Mouse (Mus musculus): ENCODE measurements at regions not wholly inside any gene's neighbourhood (a gene's known extent, or its start where the extent isn't known, plus 50 kb on each side); places are given as distances from the start of the nearest gene placed in this dataset.

GRCm38 (mm10) chr10:8037986-8038631, 82.1 kb upstream of the Tab2 start:
- 23% methylated on average over 5 of the region's 5 CpGs for WGBS (ENCODE audit: insufficient replicate concordance)
- Histone ChIP-seq H3K36me3 (ENCODE audit: control insufficient read depth, insufficient read depth) (no peaks in the 10 kb centered on the region), H3K27me3 (ENCODE audit: control insufficient read depth, insufficient read depth, low read depth, low read length) (no peaks in the 10 kb centered on the region), H3K4me3 (ENCODE audit: low read depth, low read length) (no peak overlapping the region), H3K9ac (ENCODE audit: low read depth, low read length) (no peak overlapping the region), H3K4me1 (ENCODE audit: control insufficient read depth, low read depth, low read length) (no peaks in the 10 kb centered on the region), H3K9me3 (replicated peaks; ENCODE audit: control insufficient read depth, low read length) (no peaks in the 10 kb centered on the region), H3K27ac (ENCODE audit: low read length) (no peak overlapping the region), H3K4me2 (ENCODE audit: low read depth, low read length) (peak overlapping the region; percentile 5; the same call in 1 of the 2 replicates)
- ATAC-seq (ENCODE audit: low read depth), result peak; percentile 72

GRCm38 (mm10) chr10:8036293-8036692, 80.3 kb upstream of the Tab2 start:
- 65% methylated on average over 4 of the region's 4 CpGs for WGBS (ENCODE audit: insufficient replicate concordance)
- Histone ChIP-seq H3K9ac (ENCODE audit: low read depth, low read length) (no peak overlapping the region), H3K9me3 (replicated peaks; ENCODE audit: control insufficient read depth, low read length) (no peaks in the 10 kb centered on the region), H3K27ac (ENCODE audit: low read length) (no peak overlapping the region), H3K4me3 (ENCODE audit: low read depth, low read length) (no peak overlapping the region), H3K4me1 (ENCODE audit: control insufficient read depth, low read depth, low read length) (no peaks in the 10 kb centered on the region), H3K27me3 (ENCODE audit: control insufficient read depth, insufficient read depth, low read depth, low read length) (no peaks in the 10 kb centered on the region), H3K4me2 (ENCODE audit: low read depth, low read length) (no peak overlapping the region), H3K36me3 (ENCODE audit: control insufficient read depth, insufficient read depth) (no peaks in the 10 kb centered on the region)
- ATAC-seq (ENCODE audit: low read depth), result no peak

GRCm38 (mm10) chr10:8035310-8035709, 79.3 kb upstream of the Tab2 start:
- ATAC-seq (ENCODE audit: low read depth), result no peak
- Histone ChIP-seq H3K4me3 (ENCODE audit: low read depth, low read length) (no peak overlapping the region), H3K36me3 (ENCODE audit: control insufficient read depth, insufficient read depth) (no peaks in the 10 kb centered on the region), H3K27ac (ENCODE audit: low read length) (no peak overlapping the region), H3K27me3 (ENCODE audit: control insufficient read depth, insufficient read depth, low read depth, low read length) (no peaks in the 10 kb centered on the region), H3K9ac (ENCODE audit: low read depth, low read length) (no peak overlapping the region), H3K9me3 (replicated peaks; ENCODE audit: control insufficient read depth, low read length) (no peaks in the 10 kb centered on the region), H3K4me2 (ENCODE audit: low read depth, low read length) (no peak overlapping the region), H3K4me1 (ENCODE audit: control insufficient read depth, low read depth, low read length) (no peaks in the 10 kb centered on the region)
- 56% methylated on average over 1 of the region's 1 CpGs for WGBS (ENCODE audit: insufficient replicate concordance)

GRCm38 (mm10) chr10:8032203-8032602, 76.2 kb upstream of the Tab2 start:
- Histone ChIP-seq H3K9me3 (replicated peaks; ENCODE audit: control insufficient read depth, low read length) (no peaks in the 10 kb centered on the region), H3K4me2 (ENCODE audit: low read depth, low read length) (no peak overlapping the region), H3K4me1 (ENCODE audit: control insufficient read depth, low read depth, low read length) (no peaks in the 10 kb centered on the region), H3K9ac (ENCODE audit: low read depth, low read length) (no peak overlapping the region), H3K4me3 (ENCODE audit: low read depth, low read length) (no peak overlapping the region), H3K36me3 (ENCODE audit: control insufficient read depth, insufficient read depth) (no peaks in the 10 kb centered on the region), H3K27me3 (ENCODE audit: control insufficient read depth, insufficient read depth, low read depth, low read length) (no peaks in the 10 kb centered on the region), H3K27ac (ENCODE audit: low read length) (no peak overlapping the region)
- no peak for ATAC-seq (ENCODE audit: low read depth)
- 44% methylated on average over 1 of the region's 1 CpGs for WGBS (ENCODE audit: insufficient replicate concordance)

GRCm38 (mm10) chr10:8028840-8029239, 72.8 kb upstream of the Tab2 start:
- Histone ChIP-seq H3K36me3 (ENCODE audit: control insufficient read depth, insufficient read depth) (no peaks in the 10 kb centered on the region), H3K9ac (ENCODE audit: low read depth, low read length) (no peak overlapping the region), H3K27me3 (ENCODE audit: control insufficient read depth, insufficient read depth, low read depth, low read length) (no peaks in the 10 kb centered on the region), H3K4me2 (ENCODE audit: low read depth, low read length) (no peak overlapping the region), H3K4me1 (ENCODE audit: control insufficient read depth, low read depth, low read length) (no peaks in the 10 kb centered on the region), H3K9me3 (replicated peaks; ENCODE audit: control insufficient read depth, low read length) (no peaks in the 10 kb centered on the region), H3K27ac (ENCODE audit: low read length) (no peak overlapping the region), H3K4me3 (ENCODE audit: low read depth, low read length) (no peak overlapping the region)
- 47% methylated on average over 2 of the region's 2 CpGs for WGBS (ENCODE audit: insufficient replicate concordance)
- ATAC-seq (ENCODE audit: low read depth), result no peak

GRCm38 (mm10) chr10:8027023-8027422, 71.0 kb upstream of the Tab2 start:
- Histone ChIP-seq H3K27ac (ENCODE audit: low read length) (no peak overlapping the region), H3K9ac (ENCODE audit: low read depth, low read length) (no peak overlapping the region), H3K9me3 (replicated peaks; ENCODE audit: control insufficient read depth, low read length) (no peaks in the 10 kb centered on the region), H3K27me3 (ENCODE audit: control insufficient read depth, insufficient read depth, low read depth, low read length) (no peaks in the 10 kb centered on the region), H3K4me1 (ENCODE audit: control insufficient read depth, low read depth, low read length) (no peaks in the 10 kb centered on the region; the same call in 1 of the 2 replicates), H3K4me2 (ENCODE audit: low read depth, low read length) (no peak overlapping the region), H3K36me3 (ENCODE audit: control insufficient read depth, insufficient read depth) (no peaks in the 10 kb centered on the region), H3K4me3 (ENCODE audit: low read depth, low read length) (no peak overlapping the region)
- ATAC-seq (ENCODE audit: low read depth), result no peak
- 53% methylated on average over 6 of the region's 6 CpGs for WGBS (ENCODE audit: insufficient replicate concordance)

- WGBS (ENCODE audit: insufficient replicate concordance), result 53% methylated on average over 2 of the region's 2 CpGs
- Histone ChIP-seq H3K27me3 (ENCODE audit: control insufficient read depth, insufficient read depth, low read depth, low read length) (no peaks in the 10 kb centered on the region), H3K4me2 (ENCODE audit: low read depth, low read length) (no peak overlapping the region), H3K4me3 (ENCODE audit: low read depth, low read length) (no peak overlapping the region), H3K36me3 (ENCODE audit: control insufficient read depth, insufficient read depth) (no peaks in the 10 kb centered on the region), H3K4me1 (ENCODE audit: control insufficient read depth, low read depth, low read length) (peaks cover 4% of the 10 kb centered on the region), H3K9me3 (replicated peaks; ENCODE audit: control insufficient read depth, low read length) (no peaks in the 10 kb centered on the region), H3K27ac (ENCODE audit: low read length) (no peak overlapping the region), H3K9ac (ENCODE audit: low read depth, low read length) (no peak overlapping the region)
- no peak for ATAC-seq (ENCODE audit: low read depth)
Observed at GRCm38 (mm10) chr10:8023741-8024140, 67.7 kb upstream of the Tab2 start.

GRCm38 (mm10) chr10:8021971-8022370, 65.9 kb upstream of the Tab2 start:
- no peaks in the 10 kb centered on the region for H3K36me3 ChIP-seq (ENCODE audit: control insufficient read depth, insufficient read depth)
- no peak overlapping the region for H3K9ac ChIP-seq (ENCODE audit: low read depth, low read length)
- H3K9me3 ChIP-seq (replicated peaks; ENCODE audit: control insufficient read depth, low read length), result no peaks in the 10 kb centered on the region
- H3K27ac ChIP-seq (ENCODE audit: low read length), result no peak overlapping the region
- H3K4me1 ChIP-seq (ENCODE audit: control insufficient read depth, low read depth, low read length), result peaks cover 4% of the 10 kb centered on the region
- ATAC-seq (ENCODE audit: low read depth), result no peak
- H3K27me3 ChIP-seq (ENCODE audit: control insufficient read depth, insufficient read depth, low read depth, low read length), result no peaks in the 10 kb centered on the region
- H3K4me3 ChIP-seq (ENCODE audit: low read depth, low read length), result no peak overlapping the region
- no peak overlapping the region for H3K4me2 ChIP-seq (ENCODE audit: low read depth, low read length)
- WGBS (ENCODE audit: insufficient replicate concordance), result 50% methylated on average over 1 of the region's 1 CpGs

GRCm38 (mm10) chr10:8020916-8021705, 65.1 kb upstream of the Tab2 start:
- WGBS (ENCODE audit: insufficient replicate concordance), result 9% methylated on average over 4 of the region's 4 CpGs
- Histone ChIP-seq H3K9me3 (replicated peaks; ENCODE audit: control insufficient read depth, low read length) (no peaks in the 10 kb centered on the region), H3K27ac (ENCODE audit: low read length) (no peak overlapping the region), H3K9ac (ENCODE audit: low read depth, low read length) (no peak overlapping the region), H3K4me3 (ENCODE audit: low read depth, low read length) (no peak overlapping the region), H3K36me3 (ENCODE audit: control insufficient read depth, insufficient read depth) (no peaks in the 10 kb centered on the region), H3K27me3 (ENCODE audit: control insufficient read depth, insufficient read depth, low read depth, low read length) (no peaks in the 10 kb centered on the region), H3K4me2 (ENCODE audit: low read depth, low read length) (no peak overlapping the region), H3K4me1 (ENCODE audit: control insufficient read depth, low read depth, low read length) (peaks cover 4% of the 10 kb centered on the region)
- no peak for ATAC-seq (ENCODE audit: low read depth)
